Mouse (Mus musculus) c-Kit-positive CD71-negative TER-119-negative erythroid progenitor cells, embryonic 14.5 days (primary cell): ENCODE measurements at regions not wholly inside any gene's neighbourhood (a gene's known extent, or its start where the extent isn't known, plus 50 kb on each side); places are given as distances from the start of the nearest gene placed in this dataset.

Experiments used
- DNase-seq: peaks from one replicate; pipeline ENCODE4 v3.0.0-alpha.2; 2013; ENCODE audit warnings: low read depth

GRCm38 (mm10) chr2:92860502-92861197, 54.2 kb upstream of the Syt13 start:
- DNase-seq: no peak
